Mouse (Mus musculus) hindbrain, embryonic 15.5 days (tissue): ENCODE measurements around the gene Gm12800. TPM values are rescaled to one million over a fixed set of nuclear protein-coding genes. Genes with fewer than 3 reads are reported as not detected.
"Not testable (repeated sequence)": the region's sequence is repeated elsewhere in the genome, so short reads cannot be mapped to it uniquely, and the experiment has no call there.

Experiments
- ATAC-seq: fragments of 200-750 bp; cut with Nextera tagmentation; 2 replicates; pipeline ENCODE4 v1.8.0; 2017; ENCODE audit warnings: low read depth, moderate number of reproducible peaks, moderate TSS enrichment; ENCODE audit not compliant: low FRiP score
- H3K27ac ChIP-seq: fragments of 300-500 bp; sonication (generic); replicated peaks from 2 replicates; pipeline ENCODE4 v1.5.1; 2015; ENCODE audit warnings: mild to moderate bottlenecking, inconsistent platforms
- H3K27me3 ChIP-seq: fragments of 300-500 bp; sonication (generic); 2 replicates; pipeline ENCODE4 v1.6.1; 2015; ENCODE audit warnings: control low read depth, inconsistent platforms
- H3K36me3 ChIP-seq: fragments of 300-500 bp; sonication (generic); 2 replicates; pipeline ENCODE4 v1.6.1; 2015; ENCODE audit warnings: control low read depth, inconsistent platforms
- H3K4me1 ChIP-seq: fragments of 300-500 bp; sonication (generic); replicated peaks from 2 replicates; pipeline ENCODE4 v1.6.1; 2015; ENCODE audit warnings: control low read depth, inconsistent platforms
- H3K4me2 ChIP-seq: fragments of 300-500 bp; sonication (generic); 2 replicates; pipeline ENCODE4 v1.6.1; 2015; ENCODE audit warnings: moderate library complexity, mild to moderate bottlenecking, inconsistent platforms
- H3K4me3 ChIP-seq: fragments of 300-500 bp; sonication (generic); 2 replicates; pipeline ENCODE4 v1.5.1; 2015; ENCODE audit warnings: mild to moderate bottlenecking, inconsistent platforms
- H3K9ac ChIP-seq: fragments of 300-500 bp; sonication (generic); 2 replicates; pipeline ENCODE4 v1.6.1; 2015; ENCODE audit warnings: inconsistent platforms
- H3K9me3 ChIP-seq: fragments of 300-500 bp; sonication (generic); 2 replicates; pipeline ENCODE4 v1.6.1; 2016; ENCODE audit warnings: control low read depth, inconsistent platforms
- WGBS: fragments of 180-500 bp; shearing (Covaris S2); methylation state at CpG from one replicate; pipeline ENCODE4 v1.1.7; 2015; 5-methylcytosine and 5-hydroxymethylcytosine counted together
- polyA plus RNA-seq: library from polyadenylated mRNA; unstranded; fragments of >200 nt; fragmentation: Nextera tagmentation; extraction: Ambion mirVana; gene quantifications from 2 replicates; pipeline ENCODE4 v1.2.1, GENCODE M21; 2015

The Gm12800 gene
- not detected in 2 replicates for polyA plus RNA-seq

GRCm38 (mm10) chr4:101908821-101909220 is at the start of gene Gm12800:
Gene Gm12800 (plus strand): TSS chr4:101909121.
- ATAC-seq, H3K4me2 ChIP-seq, H3K9ac ChIP-seq, H3K9me3 ChIP-seq, H3K4me1 ChIP-seq, H3K4me3 ChIP-seq, H3K36me3 ChIP-seq, H3K27ac ChIP-seq, H3K27me3 ChIP-seq: not testable (repeated sequence)
- WGBS: 88% methylated on average over 2 of the region's 2 CpGs

DNA sequence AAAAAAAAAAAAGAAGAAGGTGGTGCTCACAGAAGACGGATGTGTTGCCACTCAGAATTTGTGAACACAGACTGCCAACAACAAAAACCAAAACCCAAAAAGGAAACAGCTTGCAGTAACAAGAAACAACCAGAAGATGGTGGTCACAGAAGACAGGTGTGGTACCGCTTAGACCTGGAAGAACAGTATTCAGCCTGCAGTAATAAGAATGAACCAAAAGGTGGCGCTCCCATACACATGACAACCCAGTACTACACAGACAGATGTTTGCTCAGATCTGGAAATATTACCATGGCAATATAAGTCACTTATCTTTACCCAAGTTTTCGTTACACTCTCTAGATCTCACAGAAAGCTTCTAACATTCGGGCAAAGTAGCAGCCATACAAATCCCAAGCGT is 48.0 kb upstream of the Gm12800 start:
- WGBS: 44% methylated on average over 6 of the region's 6 CpGs

DNA sequence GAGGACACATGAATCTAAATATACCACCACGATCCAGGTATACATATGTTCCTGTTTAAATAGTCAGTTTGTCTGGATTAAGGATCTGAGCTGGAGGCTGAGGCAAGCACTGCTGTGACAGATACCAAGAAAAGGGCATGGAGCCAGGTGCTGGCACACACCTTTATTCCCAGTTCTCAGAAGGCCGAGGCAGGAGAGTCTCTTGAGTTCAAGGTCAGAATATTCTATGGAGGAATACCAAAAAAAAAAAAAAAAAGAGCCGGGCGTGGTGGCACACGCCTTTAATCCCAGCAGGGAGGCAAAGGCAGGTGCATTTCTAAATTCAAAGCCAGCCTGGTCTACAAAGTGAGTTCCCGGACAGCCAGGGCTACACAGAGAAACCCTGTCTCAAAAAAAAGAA is 46.6 kb upstream of the Gm12800 start:
- WGBS: 93% methylated on average over 6 of the region's 6 CpGs
- no peak for ATAC-seq
- H3K27me3 ChIP-seq: no peaks in the 10 kb centered on the region
- H3K4me3 ChIP-seq: no peak overlapping the region
- no peaks in the 10 kb centered on the region for H3K4me1 ChIP-seq
- no peak overlapping the region for H3K27ac ChIP-seq
- H3K4me2 ChIP-seq: no peak overlapping the region
- H3K9ac ChIP-seq: no peak overlapping the region
- no peaks in the 10 kb centered on the region for H3K9me3 ChIP-seq
- no peaks in the 10 kb centered on the region for H3K36me3 ChIP-seq

More for the DNA sequence above, 48.0 kb upstream of the Gm12800 start:
- no peak overlapping the region for H3K4me3 ChIP-seq
- H3K4me1 ChIP-seq: no peaks in the 10 kb centered on the region
- no peak for ATAC-seq
- no peaks in the 10 kb centered on the region for H3K36me3 ChIP-seq
- no peak overlapping the region for H3K9ac ChIP-seq
- no peaks in the 10 kb centered on the region for H3K27me3 ChIP-seq
- H3K27ac ChIP-seq: no peak overlapping the region
- H3K9me3 ChIP-seq: no peaks in the 10 kb centered on the region
- no peak overlapping the region for H3K4me2 ChIP-seq

GRCm38 (mm10) chr4:101872031-101872430 is 36.9 kb upstream of the Gm12800 start:
- not testable (repeated sequence) for H3K9ac ChIP-seq, H3K27me3 ChIP-seq, H3K4me1 ChIP-seq, H3K36me3 ChIP-seq, H3K9me3 ChIP-seq, H3K4me2 ChIP-seq, H3K27ac ChIP-seq, ATAC-seq, H3K4me3 ChIP-seq
- 65% methylated on average over 2 of the region's 2 CpGs for WGBS

GRCm38 (mm10) chr4:101875687-101876086 is 33.2 kb upstream of the Gm12800 start:
- not testable (repeated sequence) for H3K4me2 ChIP-seq, H3K4me3 ChIP-seq, H3K27ac ChIP-seq, H3K4me1 ChIP-seq, H3K27me3 ChIP-seq, H3K9ac ChIP-seq, ATAC-seq, H3K9me3 ChIP-seq, H3K36me3 ChIP-seq
- WGBS: 84% methylated on average over 15 of the region's 15 CpGs

GRCm38 (mm10) chr4:101883641-101884040 is 25.3 kb upstream of the Gm12800 start:
- Histone ChIP-seq H3K4me2 (no peak overlapping the region), H3K9ac (no peak overlapping the region), H3K9me3 (no peaks in the 10 kb centered on the region), H3K27me3 (no peaks in the 10 kb centered on the region), H3K36me3 (no peaks in the 10 kb centered on the region), H3K4me1 (no peaks in the 10 kb centered on the region), H3K27ac (no peak overlapping the region), H3K4me3 (no peak overlapping the region)
- 50% methylated on average over 3 of the region's 3 CpGs for WGBS
- ATAC-seq: no peak

DNA sequence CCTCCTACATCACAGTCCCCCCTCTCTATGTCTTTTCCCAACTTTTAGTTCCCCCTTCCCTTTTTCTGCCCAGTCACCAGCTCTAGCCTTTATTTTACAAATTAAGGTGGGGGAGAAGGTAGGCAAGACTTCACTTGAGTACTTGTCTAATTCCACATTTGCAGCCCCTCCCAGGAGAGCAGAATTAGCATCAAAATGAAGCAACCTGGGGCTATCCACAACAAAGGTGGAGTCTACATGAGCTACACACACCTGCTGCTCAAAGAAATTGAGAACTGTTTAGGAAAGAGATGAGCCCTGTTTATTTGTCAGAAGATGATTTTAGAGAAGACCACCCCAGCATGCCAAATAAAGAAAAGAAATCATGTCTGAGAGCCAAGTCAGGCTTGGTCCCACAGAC is 19.5 kb upstream of the Gm12800 start:
- Histone ChIP-seq H3K9ac (no peak overlapping the region), H3K36me3 (no peaks in the 10 kb centered on the region), H3K4me2 (no peak overlapping the region), H3K9me3 (no peaks in the 10 kb centered on the region), H3K4me3 (no peak overlapping the region), H3K27me3 (no peaks in the 10 kb centered on the region), H3K4me1 (no peaks in the 10 kb centered on the region), H3K27ac (no peak overlapping the region)
- ATAC-seq: no peak

DNA sequence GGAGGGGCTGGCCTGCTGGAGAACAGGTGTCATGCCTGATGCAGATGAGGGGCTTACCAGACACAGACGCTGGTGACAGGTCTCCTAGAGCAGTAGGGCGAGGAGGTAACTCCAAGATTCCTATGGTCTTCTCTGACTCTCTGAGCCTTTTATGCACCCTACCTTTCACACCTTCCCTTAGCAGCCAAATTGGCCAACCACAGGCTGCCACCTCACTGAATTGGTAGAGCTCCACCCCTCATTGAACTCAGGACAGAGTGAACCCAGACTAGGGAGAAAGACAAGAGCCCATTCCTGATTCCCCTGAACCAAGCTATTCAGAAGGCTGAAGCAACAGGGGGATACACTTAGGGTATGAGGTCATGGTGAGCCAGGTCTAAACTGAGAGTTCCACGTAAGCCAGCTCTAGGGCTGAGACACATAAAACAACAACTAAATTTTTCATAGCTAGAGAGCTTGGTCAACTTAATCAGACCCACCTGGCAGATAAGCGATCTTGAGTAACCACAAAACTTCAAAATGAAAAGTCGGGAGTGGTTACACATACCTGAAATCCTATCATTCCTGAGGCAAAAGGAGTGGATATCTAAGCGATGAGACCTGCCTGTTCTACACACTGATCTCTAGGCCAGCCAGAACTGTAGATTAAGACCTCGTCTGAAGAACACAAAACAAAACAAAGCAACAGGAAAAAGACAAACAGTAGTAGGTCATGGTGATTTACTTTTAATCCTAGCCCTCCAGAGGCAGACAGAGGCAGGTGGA is 15.1 kb upstream of the Gm12800 start, which contains the start of gene C130073F10Rik:
TSS of gene C130073F10Rik (minus strand) at position 134 of the 765 bp plus-strand sequence.
- no peak within 1 kb of the TSS for H3K9ac ChIP-seq
- no peaks in the 10 kb centered on the region for H3K36me3 ChIP-seq
- 93% methylated on average over 7 of the region's 7 CpGs for WGBS
- ATAC-seq: no peak
- no peaks in the 10 kb centered on the region for H3K27me3 ChIP-seq
- no peaks in the 10 kb centered on the region for H3K9me3 ChIP-seq
- no peak within 1 kb of the TSS for H3K27ac ChIP-seq
- H3K4me1 ChIP-seq: no peaks in the 10 kb centered on the region
- no peak within 1 kb of the TSS for H3K4me2 ChIP-seq
- H3K4me3 ChIP-seq: no peak within 1 kb of the TSS

DNA sequence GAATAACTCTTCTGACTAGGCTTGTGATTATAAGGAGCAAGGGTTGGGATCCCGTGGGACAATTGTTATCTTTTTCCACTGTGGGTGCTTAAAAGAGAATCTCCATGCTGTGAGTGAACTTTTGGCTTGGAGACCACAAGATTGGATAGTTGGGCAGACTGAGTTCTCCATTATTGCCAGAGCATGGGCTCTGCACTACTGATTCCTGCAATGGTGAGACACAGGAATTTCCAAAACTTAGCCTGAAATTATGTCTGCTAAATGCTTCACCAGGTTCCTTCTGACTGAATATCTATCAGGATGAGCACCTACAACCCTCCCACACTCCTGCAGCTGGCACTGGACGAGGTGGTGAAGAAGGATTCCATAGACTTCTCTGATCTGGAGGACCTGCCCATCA is 31.2 kb downstream of the Gm12800 start, which contains the start of gene Gm12794:
TSS of gene Gm12794 (plus strand) at position 301 of the 400 bp plus-strand sequence.
- not testable (repeated sequence) for H3K27me3 ChIP-seq, H3K9me3 ChIP-seq, H3K36me3 ChIP-seq, H3K4me1 ChIP-seq, ATAC-seq, H3K4me3 ChIP-seq, H3K27ac ChIP-seq, H3K4me2 ChIP-seq, H3K9ac ChIP-seq
- WGBS: 73% methylated on average over 2 of the region's 2 CpGs

Other genes with a start within 250 kb of the Gm12800 start
- gene Lepr, start 191.7 kb upstream of the Gm12800 start, polyA plus RNA-seq: 3.4 and 5.3 TPM in 2 replicates
- gene B020004J07Rik, start 65.1 kb upstream of the Gm12800 start, polyA plus RNA-seq: not detected in 2 replicates
- not detected in 2 replicates for gene C130073F10Rik, start 15.3 kb upstream of the Gm12800 start, polyA plus RNA-seq
- not detected in 2 replicates for gene Gm12794, start 31.3 kb downstream of the Gm12800 start, polyA plus RNA-seq
- not detected in 2 replicates for gene Gm12790, start 71.9 kb downstream of the Gm12800 start, polyA plus RNA-seq
- gene Gm12789, start 77.5 kb downstream of the Gm12800 start, polyA plus RNA-seq: not detected in 2 replicates
- 44.0 TPM in 2 replicates for gene Pde4b, start 178.4 kb downstream of the Gm12800 start, polyA plus RNA-seq